Mouse (Mus musculus) kidney, postnatal 10 days (tissue): ENCODE measurements around the gene Serpinb6d.

Experiments used
- DNase-seq: peaks from one replicate; pipeline ENCODE4 v3.0.0; 2021; ENCODE audit warnings: mixed read lengths

Serpinb6d gene

DNA sequence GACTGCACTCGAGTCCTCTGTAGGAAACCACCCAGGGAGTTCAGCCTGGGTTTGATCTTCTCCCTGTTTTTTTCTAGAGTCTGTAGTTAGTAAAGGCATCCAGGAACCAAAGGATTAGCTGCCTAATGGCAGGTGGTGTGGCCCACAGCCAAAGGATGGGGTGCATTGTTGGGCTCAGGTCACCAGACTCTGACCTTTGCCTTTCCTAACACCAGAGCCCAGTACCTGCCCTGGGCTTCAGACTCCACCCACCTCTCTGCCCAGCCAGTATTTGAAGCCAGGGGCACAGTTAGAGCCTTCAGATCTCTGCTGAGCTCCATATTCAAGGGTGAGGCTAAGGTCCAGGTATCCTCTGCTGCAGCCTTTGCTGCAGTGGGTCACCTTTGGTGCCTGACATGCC is at the start of gene Serpinb6d:
Serpinb6d (plus strand) TSS at position 301 of the 400 bp plus-strand sequence.
- no peak for DNase-seq

DNA sequence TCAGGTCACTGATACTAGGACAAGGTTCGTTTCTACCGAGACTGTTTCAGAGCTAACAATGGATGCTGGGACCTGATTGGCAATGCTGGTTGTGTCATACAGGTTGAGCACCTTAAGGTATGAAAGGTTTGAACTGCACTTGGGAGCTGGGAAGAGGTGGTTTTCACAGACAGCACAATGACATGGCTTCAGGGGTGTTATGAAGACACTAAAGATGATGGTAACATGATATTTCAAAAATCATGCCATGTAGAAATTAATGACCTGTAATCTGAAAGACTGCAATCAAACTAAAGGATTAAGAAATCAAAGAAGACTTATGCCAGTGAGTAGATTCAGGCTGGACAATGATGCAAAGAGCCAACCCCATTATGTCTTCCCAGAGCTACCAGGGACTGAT is 38.3 kb upstream of the Serpinb6d start:
- DNase-seq, result no peak

DNA sequence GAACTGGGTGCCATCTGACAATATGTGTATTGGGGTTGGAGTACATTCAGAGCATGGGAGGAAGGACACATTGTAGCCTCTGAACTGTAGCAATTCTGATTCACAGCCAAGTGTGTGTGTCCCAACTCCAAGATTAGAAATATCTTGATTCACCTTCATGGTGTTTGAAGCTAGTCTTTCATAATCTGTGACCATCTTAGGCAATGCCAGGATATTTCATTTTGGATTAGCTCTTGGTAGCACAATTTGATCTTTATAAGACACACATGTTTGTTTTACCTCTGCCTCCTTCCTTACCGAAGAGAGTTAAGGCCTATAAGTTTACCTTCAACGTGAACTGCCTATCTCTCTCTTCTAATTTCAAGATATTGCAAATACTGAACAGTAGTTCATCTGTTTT is 18.7 kb upstream of the Serpinb6d start:
- DNase-seq, result no peak

- DNase-seq, result no peak
Observed at GRCm38 (mm10) chr13:33662550-33662949, 1.3 kb downstream of the Serpinb6d start.

- DNase-seq, result no peak
Observed at GRCm38 (mm10) chr13:33720296-33720695, 59.1 kb downstream of the Serpinb6d start.
